Mouse (Mus musculus): ENCODE results near the gene Entpd5. TPM values are rescaled to one million over a fixed set of nuclear protein-coding genes. Genes with fewer than 3 reads are reported as not detected.
A peak's percentile ranks its signal among the peaks of the same experiment; 100 is the strongest.
"Not testable (repeated sequence)": the region's sequence is repeated elsewhere in the genome, so short reads cannot be mapped to it uniquely, and the experiment has no call there.

The Entpd5 gene
- total RNA-seq, 2 experiments from 2014 or later: 15.8 to 17.0 TPM

DNA sequence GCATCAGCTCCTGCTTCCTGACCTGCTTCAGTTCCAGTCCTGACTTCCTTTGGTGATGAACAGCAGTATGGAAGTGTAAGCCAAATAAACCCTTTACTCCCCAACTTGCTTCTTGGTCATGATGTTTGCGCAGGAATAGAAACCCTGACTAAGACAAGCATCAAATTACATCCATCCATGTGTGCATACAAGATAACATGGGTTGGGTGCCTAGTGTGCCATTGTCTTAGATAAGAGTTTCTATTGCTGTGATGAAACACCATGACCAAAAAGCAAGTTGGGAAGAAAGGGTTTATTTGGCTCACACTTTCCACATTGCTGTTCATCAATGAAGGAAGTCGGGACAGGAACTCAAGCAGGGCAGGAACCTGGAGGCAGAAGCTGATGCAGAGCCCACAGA is 50.1 kb downstream of the Entpd5 start:
- DNase-seq; intact Hi-C loops (cut with DNase I): not testable (repeated sequence)

DNA sequence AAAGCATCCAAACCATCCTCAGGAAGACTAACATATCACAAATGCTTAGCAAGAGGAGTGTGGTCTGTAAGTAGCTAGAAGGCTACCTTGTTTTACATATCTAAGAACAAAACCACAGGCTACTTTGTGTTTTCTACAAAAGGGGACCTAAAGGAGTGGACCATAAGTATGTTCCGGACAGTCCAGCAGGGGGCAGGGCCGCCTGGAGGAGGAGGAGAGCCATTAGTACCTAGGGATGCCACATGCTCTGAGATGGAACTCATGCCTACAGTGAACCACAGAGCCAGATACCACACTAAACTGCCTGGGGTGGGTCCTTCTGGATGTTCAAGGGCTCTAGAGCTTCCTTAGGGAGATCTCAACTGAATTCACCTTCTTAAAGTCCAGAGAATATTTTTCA is 61.6 kb downstream of the Entpd5 start:
- intact Hi-C loops (cut with DNase I): no loop called here
- peak; percentile 11 for DNase-seq

DNA sequence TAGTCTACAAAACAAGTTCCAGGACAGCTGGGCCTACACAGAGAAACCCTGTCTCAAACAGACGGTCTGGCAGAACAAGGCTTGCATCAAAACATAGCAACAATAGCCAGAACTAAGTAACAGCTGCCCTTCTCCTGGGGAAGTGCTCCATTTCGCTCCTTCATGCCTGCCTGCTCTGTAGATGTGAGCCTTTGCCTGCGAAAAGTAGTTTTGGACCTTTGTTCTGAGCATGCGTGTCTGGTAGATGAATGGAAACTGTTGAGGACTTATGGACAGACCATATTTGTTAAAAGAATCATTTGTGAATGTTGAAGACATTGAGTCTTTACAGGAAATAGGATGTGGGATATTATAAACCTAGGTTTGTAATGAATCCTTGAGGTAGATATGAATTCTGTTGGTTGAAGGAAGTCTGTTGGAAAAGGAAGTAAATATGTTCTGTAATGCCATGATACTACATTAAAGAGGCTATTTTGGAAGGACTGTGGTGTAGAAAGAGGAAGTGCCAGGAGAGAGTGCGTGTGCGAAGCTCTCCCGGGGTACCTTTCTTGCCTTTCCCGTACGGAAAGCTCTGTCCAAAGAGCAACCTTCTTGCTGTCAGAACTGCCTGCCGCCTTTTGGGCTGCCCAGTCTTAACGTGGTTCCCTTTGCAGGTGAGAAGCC is 71.7 kb downstream of the Entpd5 start:
- intact Hi-C loops (cut with DNase I): no loop called here

DNA sequence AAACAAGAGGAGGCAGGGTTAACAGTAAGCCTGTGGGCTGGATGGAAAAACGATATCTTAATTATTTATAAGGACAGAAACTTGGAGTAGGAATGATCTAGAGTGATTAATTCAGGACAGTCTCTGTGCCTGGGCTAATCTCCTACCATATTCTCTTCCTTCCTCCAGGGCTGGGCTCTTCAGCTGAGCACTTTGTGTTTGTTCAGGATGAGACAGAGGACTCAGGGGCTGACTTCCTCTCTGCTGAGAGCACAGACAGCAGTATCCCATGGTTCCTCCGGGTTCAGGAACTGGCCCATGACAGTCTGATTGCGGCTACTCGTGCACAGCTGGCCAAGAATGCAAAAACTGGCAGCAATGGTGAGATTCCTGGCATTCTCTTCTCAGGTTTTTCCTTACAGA is 81.7 kb downstream of the Entpd5 start:
- intact Hi-C loops (cut with DNase I): no loop called here

More for the DNA sequence above, 71.7 kb downstream of the Entpd5 start:
- no peak for DNase-seq

More for the DNA sequence above, 81.7 kb downstream of the Entpd5 start:
- no peak for DNase-seq

Other genes starting within 250 kb of the Entpd5 start
- 10 to 100 TPM; 12.9 to 14.9 TPM for gene Elmsan1, start 190.1 kb downstream of the Entpd5 start, total RNA-seq (2021)
- 10 to 100 TPM; 19.1 to 20.5 TPM for gene Ptgr2, start 123.8 kb downstream of the Entpd5 start, total RNA-seq (2021)
- gene Zfp410, start 92.2 kb downstream of the Entpd5 start, total RNA-seq (2021): 10 to 100 TPM; 46.4 to 56.3 TPM
- gene Coq6, start 47.4 kb downstream of the Entpd5 start, total RNA-seq (2021): 10 to 100 TPM; 23.9 to 28.0 TPM
- gene Fam161b, start 47.2 kb downstream of the Entpd5 start, total RNA-seq (2021): 10 to 100 TPM; 11.8 to 12.3 TPM
- 1 to 10 TPM; 6.1 to 8.7 TPM for gene Bbof1, start within 50 bp of the Entpd5 start, total RNA-seq (2021)
- gene Rnf113a2, start 8.2 kb upstream of the Entpd5 start, total RNA-seq (2021): 10 to 100 TPM; 11.3 TPM
- 10 to 100 TPM; 25.9 to 26.2 TPM for gene Aldh6a1, start 42.0 kb upstream of the Entpd5 start, total RNA-seq (2021)
- 10 to 100 TPM; 12.7 to 15.0 TPM for gene Lin52, start 42.4 kb upstream of the Entpd5 start, total RNA-seq (2021)
- gene Vsx2, start 160.7 kb upstream of the Entpd5 start, total RNA-seq (2021): not detected
- 10 to 100 TPM; 10.9 to 13.5 TPM for gene Abcd4, start 208.4 kb upstream of the Entpd5 start, total RNA-seq (2021)
- gene Vrtn, start 232.0 kb upstream of the Entpd5 start, total RNA-seq (2021): not detected